Mouse (Mus musculus): ENCODE data around the gene Fbln7. TPM values are rescaled to one million over a fixed set of nuclear protein-coding genes. Genes with fewer than 3 reads are reported as not detected.

Fbln7 gene
- polyA plus RNA-seq, 1 experiment from 2014 or later: 2.2 TPM

DNA sequence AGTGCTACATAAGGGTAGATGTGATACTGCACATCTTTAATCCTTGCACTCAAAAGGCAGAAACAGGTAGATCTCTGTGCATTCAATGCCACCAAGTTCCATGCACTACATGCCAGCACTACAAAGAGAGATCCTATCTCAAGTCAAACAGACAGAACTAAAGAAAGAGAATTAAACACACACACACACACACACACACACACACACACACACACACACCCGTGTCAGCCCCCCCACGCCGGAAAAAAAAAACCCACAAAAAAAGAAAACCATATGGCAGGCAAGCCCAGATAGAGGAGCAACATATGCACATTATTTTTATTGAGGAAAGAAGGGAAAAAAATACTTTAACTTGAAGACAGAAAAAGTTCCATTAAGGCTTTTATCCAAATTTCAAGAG is 65.7 kb downstream of the Fbln7 start:
- Histone ChIP-seq H3K4me3 (ENCODE audit: low read depth, low read length) (no peak overlapping the region), H3K36me3 (ENCODE audit: control insufficient read depth, insufficient read depth, low read length) (no peaks in the 10 kb centered on the region; the same call in 1 of the 2 replicates), H3K9ac (ENCODE audit: low read length) (no peak overlapping the region), H3K4me1 (ENCODE audit: control insufficient read depth, insufficient read depth, low read length) (no peaks in the 10 kb centered on the region), H3K4me2 (no peak overlapping the region), H3K27me3 (ENCODE audit: control insufficient read depth, insufficient read depth, low read length) (no peaks in the 10 kb centered on the region), H3K9me3 (ENCODE audit: control insufficient read depth, low read length) (no peaks in the 10 kb centered on the region), H3K27ac (ENCODE audit: low read depth, low read length) (no peak overlapping the region)
- DNase-seq (ENCODE audit: low spot score, missing footprints) (no peak), ATAC-seq (ENCODE audit: low FRiP score) (no peak)
- 90% methylated on average over 3 of the region's 3 CpGs for whole genome bisulfite sequencing

DNA sequence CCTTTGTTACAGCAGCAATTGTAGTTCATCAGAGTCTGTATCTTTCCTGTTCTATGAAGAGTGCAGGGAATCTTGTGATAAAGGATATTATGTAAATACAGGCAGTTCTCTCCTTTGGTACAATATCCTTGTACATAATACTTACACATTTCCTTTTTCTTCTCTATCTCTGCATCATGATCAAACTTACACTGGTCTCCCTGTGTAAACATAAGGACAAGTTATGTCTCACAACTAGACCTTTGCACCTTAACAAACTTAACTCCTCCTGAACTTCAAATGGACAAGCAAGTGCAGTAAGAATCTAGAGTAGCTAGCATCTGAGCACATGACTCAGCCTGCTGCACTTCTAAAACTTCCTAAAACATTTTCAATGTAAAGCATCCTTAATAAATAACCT is 67.9 kb downstream of the Fbln7 start:
- Histone ChIP-seq H3K27me3 (ENCODE audit: control insufficient read depth, insufficient read depth, low read length) (no peaks in the 10 kb centered on the region), H3K36me3 (ENCODE audit: control insufficient read depth, insufficient read depth, low read length) (no peaks in the 10 kb centered on the region; the same call in 1 of the 2 replicates), H3K4me2 (no peak overlapping the region), H3K4me1 (ENCODE audit: control insufficient read depth, insufficient read depth, low read length) (no peaks in the 10 kb centered on the region), H3K27ac (ENCODE audit: low read depth, low read length) (no peak overlapping the region), H3K9ac (ENCODE audit: low read length) (no peak overlapping the region), H3K9me3 (ENCODE audit: control insufficient read depth, low read length) (no peaks in the 10 kb centered on the region), H3K4me3 (ENCODE audit: low read depth, low read length) (no peak overlapping the region)
- no peak for ATAC-seq (ENCODE audit: low FRiP score)
- no peak for DNase-seq (ENCODE audit: low spot score, missing footprints)

DNA sequence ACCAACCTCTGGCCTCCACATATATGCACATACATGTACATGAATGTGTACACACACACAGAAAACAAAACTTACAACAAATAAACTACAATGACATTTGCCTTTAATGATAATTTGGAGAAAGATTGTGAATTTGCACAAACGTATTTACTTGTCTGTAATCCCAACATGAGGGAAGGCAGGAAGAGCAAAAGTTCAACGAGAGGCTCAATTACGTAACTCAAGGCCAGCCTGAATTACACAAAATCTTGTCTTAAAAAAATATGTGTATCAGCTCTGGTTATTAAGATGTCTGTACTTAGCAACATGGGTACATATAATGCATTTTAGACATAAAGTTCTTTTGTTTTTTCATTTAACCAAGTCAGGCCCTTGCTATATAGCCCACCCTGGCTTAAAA is 73.5 kb downstream of the Fbln7 start:
- Histone ChIP-seq H3K9me3 (ENCODE audit: control insufficient read depth, low read length) (no peaks in the 10 kb centered on the region), H3K4me3 (ENCODE audit: low read depth, low read length) (no peak overlapping the region), H3K27me3 (ENCODE audit: control insufficient read depth, insufficient read depth, low read length) (no peaks in the 10 kb centered on the region), H3K36me3 (ENCODE audit: control insufficient read depth, insufficient read depth, low read length) (no peaks in the 10 kb centered on the region), H3K9ac (ENCODE audit: low read length) (no peak overlapping the region), H3K27ac (ENCODE audit: low read depth, low read length) (no peak overlapping the region), H3K4me2 (no peak overlapping the region), H3K4me1 (ENCODE audit: control insufficient read depth, insufficient read depth, low read length) (no peaks in the 10 kb centered on the region)
- no peak for ATAC-seq (ENCODE audit: low FRiP score)
- 91% methylated on average over 3 of the region's 3 CpGs for WGBS
- peak; percentile 19 for DNase-seq (ENCODE audit: low spot score, missing footprints)

DNA sequence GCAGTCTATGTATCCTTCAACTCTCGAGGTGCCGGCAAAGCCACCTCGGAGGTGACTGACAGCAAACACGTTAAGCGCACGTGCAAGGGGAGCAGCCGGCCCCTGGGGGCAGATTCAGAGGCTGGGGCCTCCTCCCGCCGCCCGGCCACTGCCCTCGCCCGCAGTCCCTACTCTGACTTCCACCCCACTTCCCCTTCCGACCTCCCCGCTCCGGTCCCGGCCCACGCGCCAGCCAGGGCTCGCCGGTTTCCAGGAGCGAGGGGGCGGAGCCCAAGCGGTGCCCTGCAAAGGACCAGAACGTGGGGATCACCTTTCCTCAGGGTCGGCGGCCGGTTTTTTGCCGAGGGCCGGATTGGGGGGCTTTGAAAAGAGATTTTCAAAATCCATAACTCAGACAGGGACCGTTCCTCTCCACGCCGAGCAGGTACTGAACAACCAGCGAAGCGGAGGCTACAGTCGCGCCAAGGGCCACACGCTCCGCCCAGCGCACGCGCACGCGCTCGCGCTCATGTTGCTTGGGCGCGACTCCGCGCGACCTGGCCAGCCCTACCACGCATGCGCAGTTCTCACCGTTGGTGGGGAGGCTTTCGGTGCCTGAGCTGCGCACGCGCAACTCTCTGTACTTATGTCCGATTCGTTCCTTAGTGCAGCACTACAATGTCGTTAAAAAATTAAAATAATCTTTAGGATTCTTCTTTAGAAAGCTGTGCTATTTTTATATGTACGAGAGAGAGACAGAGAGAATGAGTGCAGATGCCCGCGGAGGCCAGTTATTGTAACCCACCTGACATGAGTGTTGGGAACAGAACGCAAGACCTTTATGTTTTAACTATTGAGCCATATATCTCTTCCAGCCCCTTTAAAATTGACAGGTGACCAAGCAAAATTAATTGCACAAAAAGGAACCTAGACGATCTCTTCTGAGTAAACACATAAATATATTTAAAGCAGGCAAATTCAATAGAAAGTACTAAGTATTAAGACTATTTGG is 81.1 kb downstream of the Fbln7 start, which contains the start of gene Zc3h8:
Gene Zc3h8, minus strand, starts transcription at position 540 of the 991 bp plus-strand sequence.
- no peaks in the 10 kb centered on the region for H3K36me3 ChIP-seq (ENCODE audit: control insufficient read depth, insufficient read depth, low read length)
- H3K9me3 ChIP-seq (ENCODE audit: control insufficient read depth, low read length): no peaks in the 10 kb centered on the region
- DNase-seq (ENCODE audit: low spot score, missing footprints) (peak; percentile 100), ATAC-seq (ENCODE audit: low FRiP score) (peak; percentile 93)
- H3K4me3 ChIP-seq (ENCODE audit: low read depth, low read length): peak within 1 kb of the TSS; percentile 70
- peak within 1 kb of the TSS; percentile 48; the same call in 1 of the 2 replicates for H3K27ac ChIP-seq (ENCODE audit: low read depth, low read length)
- H3K9ac ChIP-seq (ENCODE audit: low read length): peak within 1 kb of the TSS; percentile 81
- 0 out of 2 replicates have a peak, but pooled peaks cover 2% of the 10 kb centered on the region for H3K4me1 ChIP-seq (ENCODE audit: control insufficient read depth, insufficient read depth, low read length)
- H3K4me2 ChIP-seq: peak within 1 kb of the TSS; percentile 84
- 2% methylated on average over 65 of the region's 65 CpGs for WGBS
- H3K27me3 ChIP-seq (ENCODE audit: control insufficient read depth, insufficient read depth, low read length): no peaks in the 10 kb centered on the region

Small RNA genes within 50 kb of the gene (microRNA-seq; reads per million reads assigned to microRNA genes)
- gene Gm22859: not detected

Other genes starting within 250 kb of the Fbln7 start
- gene Anapc1, start 175.6 kb upstream of the Fbln7 start, polyA plus RNA-seq (2014; fragmentation: Nextera tagmentation; extraction: Ambion mirVana): 86.5 and 100 TPM in 2 replicates
- 3.0 and 4.3 TPM in 2 replicates for gene Mertk, start 164.0 kb upstream of the Fbln7 start, polyA plus RNA-seq (2014; fragmentation: Nextera tagmentation; extraction: Ambion mirVana)
- 21.7 and 24.1 TPM in 2 replicates for gene Tmem87b, start 44.9 kb upstream of the Fbln7 start, polyA plus RNA-seq (2014; fragmentation: Nextera tagmentation; extraction: Ambion mirVana)
- 8.3 and 8.5 TPM in 2 replicates for gene Zc3h8, start 81.1 kb downstream of the Fbln7 start, polyA plus RNA-seq (2014; fragmentation: Nextera tagmentation; extraction: Ambion mirVana)
- 2.3 and 2.7 TPM in 2 replicates for gene Zc3h6, start 104.4 kb downstream of the Fbln7 start, polyA plus RNA-seq (2014; fragmentation: Nextera tagmentation; extraction: Ambion mirVana)
- gene Gm10762, start 104.7 kb downstream of the Fbln7 start, polyA plus RNA-seq (2014; fragmentation: Nextera tagmentation; extraction: Ambion mirVana): 20.3 and 22.1 TPM in 2 replicates
- gene Vinac1, start 185.2 kb downstream of the Fbln7 start, polyA plus RNA-seq (2014; fragmentation: Nextera tagmentation; extraction: Ambion mirVana): 0.08 and 0.29 TPM in 2 replicates
- gene Ttl, start 203.0 kb downstream of the Fbln7 start, polyA plus RNA-seq (2014; fragmentation: Nextera tagmentation; extraction: Ambion mirVana): 10.2 and 11.5 TPM in 2 replicates
- gene Polr1b, start 238.0 kb downstream of the Fbln7 start, polyA plus RNA-seq (2014; fragmentation: Nextera tagmentation; extraction: Ambion mirVana): 16.0 and 18.4 TPM in 2 replicates